Mouse (Mus musculus) heart, postnatal 25 days (tissue): ENCODE data around the gene BC061212. TPM values are rescaled to one million over a fixed set of nuclear protein-coding genes. Genes with fewer than 3 reads are reported as not detected.
"Not testable (repeated sequence)": the region's sequence is repeated elsewhere in the genome, so short reads cannot be mapped to it uniquely, and the experiment has no call there.

Experiments used
- DNase-seq: peaks from one replicate; pipeline ENCODE4 v3.0.0; 2022; ENCODE audit warnings: low spot score
- intact Hi-C: fragments of 180-260 bp; cut with DNase I; formaldehyde crosslinking; loops from one replicate; pipeline ENCODE4 v1.15.1; 2025
- total RNA-seq, 2 experiments: library from RNA; stranded (reverse); gene quantifications; 2 replicates each; pipeline ENCODE4 v1.2.3; 2021

The BC061212 gene
- not detected for total RNA-seq

DNA sequence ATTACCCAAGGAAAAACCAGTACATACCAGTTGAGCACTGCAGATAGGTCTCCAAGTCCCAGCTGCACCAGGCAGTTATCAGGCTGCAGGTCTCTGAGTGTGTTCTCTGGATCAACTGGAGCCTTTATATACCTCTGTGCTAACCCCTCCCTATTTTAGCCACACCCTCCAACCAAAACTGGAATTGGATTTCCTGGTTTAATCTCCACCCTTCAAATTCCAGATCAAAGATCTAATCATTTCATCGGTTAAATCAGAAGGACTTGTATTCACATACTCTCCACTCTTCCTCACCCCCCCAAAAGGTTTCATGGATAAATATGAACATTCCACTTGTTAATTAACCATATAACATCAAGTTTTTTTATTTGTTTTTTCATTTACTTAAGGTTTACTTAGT, at the start of gene BC061212:
Gene BC061212, minus strand, starts transcription at position 101 of the 400 bp plus-strand sequence.
- intact Hi-C loops, DNase-seq: not testable (repeated sequence)

DNA sequence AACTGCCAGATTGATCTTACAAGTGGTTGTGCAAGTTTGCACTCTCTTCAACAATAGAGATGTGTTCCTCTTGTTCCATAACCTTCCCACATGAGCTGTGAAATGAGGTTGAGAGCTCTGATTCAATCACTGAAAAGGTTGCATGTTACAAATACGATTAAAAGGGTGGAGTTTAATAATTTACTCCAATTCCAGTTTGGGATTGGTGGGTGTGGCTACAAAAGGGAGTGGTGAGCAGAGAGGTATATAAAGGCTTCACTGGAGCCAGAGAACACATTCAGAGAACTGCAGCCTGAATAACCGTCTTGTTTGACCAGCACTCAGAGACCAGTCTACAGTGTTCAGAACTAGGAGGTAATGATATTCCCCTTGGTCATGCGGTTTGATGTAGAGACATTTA, 5.7 kb upstream of the BC061212 start, which contains the start of gene Gm6351:
Gene Gm6351, plus strand, starts transcription at position 301 of the 400 bp plus-strand sequence.
- intact Hi-C loops, DNase-seq: not testable (repeated sequence)

Other genes with a start within 250 kb of the BC061212 start
- not detected for gene Gm7792, start 226.8 kb downstream of the BC061212 start, total RNA-seq
- not detected for gene Gm16429, start 141.5 kb downstream of the BC061212 start, total RNA-seq
- not detected for gene Gm6351, start 5.8 kb upstream of the BC061212 start, total RNA-seq
- gene Gm3106, start 147.5 kb upstream of the BC061212 start, total RNA-seq, result not detected
- gene A430089I19Rik, start 236.3 kb upstream of the BC061212 start, total RNA-seq, result not detected
- not detected for gene Gm6502, start 243.9 kb upstream of the BC061212 start, total RNA-seq